Mouse (Mus musculus) CH12.LX (cell line): ENCODE measurements around the gene Stk24. TPM values are rescaled to one million over a fixed set of nuclear protein-coding genes. Genes with fewer than 3 reads are reported as not detected.

ENCODE experiments used
- DNase-seq: peaks from one replicate; pipeline ENCODE4 v3.0.0-alpha.2; 2013; ENCODE audit errors: extremely low read depth
- H3K27ac ChIP-seq: 2 replicates; pipeline ENCODE4 v1.5.1; 2012; ENCODE audit warnings: low read depth, mild to moderate bottlenecking, control low read depth, moderate library complexity; ENCODE audit not compliant: insufficient read depth
- H3K27me3 ChIP-seq: replicated peaks from 2 replicates; pipeline ENCODE3; 2012; ENCODE audit warnings: inconsistent platforms
- H3K36me3 ChIP-seq, 2 experiments: replicated peaks in 1 of 2; 2 replicates each; pipeline versions ENCODE3 to v1.6.1; 2012; ENCODE audit warnings: inconsistent platforms in 1 of 2, low read length in 1 of 2, mild to moderate bottlenecking in 1 of 2, mixed read lengths in 1 of 2, moderate library complexity in 1 of 2; ENCODE audit not compliant: control insufficient read depth in 1 of 2, insufficient read depth in 1 of 2
- H3K4me1 ChIP-seq, 2 experiments: 2 replicates each; pipeline ENCODE4 v1.6.1; 2012; ENCODE audit warnings: inconsistent platforms in 1 of 2, moderate library complexity in 1 of 2; ENCODE audit not compliant: insufficient read depth in 2 of 2, control insufficient read depth in 1 of 2
- H3K4me2 ChIP-seq: 2 replicates; pipeline ENCODE4 v1.6.1; 2012; ENCODE audit warnings: low read depth, mild to moderate bottlenecking, control low read depth; ENCODE audit not compliant: poor library complexity, insufficient read depth, severe bottlenecking
- H3K4me3 ChIP-seq, 3 experiments: fragments of 150-350 bp in 1 of 3; sonication (generic) in 1 of 3; replicated peaks in 1 of 3; 2 replicates each; pipeline versions ENCODE3 to v1.5.1; 2011 to 2012; ENCODE audit warnings: low read depth in 2 of 3, low read length in 2 of 3, mild to moderate bottlenecking in 2 of 3, moderate library complexity in 2 of 3, control low read depth in 1 of 3, improper control_type of control experiment in 1 of 3, inconsistent platforms in 1 of 3, mixed read lengths in 1 of 3; ENCODE audit not compliant: poor library complexity in 1 of 3
- H3K79me2 ChIP-seq: replicated peaks from 2 replicates; pipeline ENCODE4 v1.6.1; 2012; ENCODE audit warnings: mild to moderate bottlenecking, moderate library complexity; ENCODE audit not compliant: control insufficient read depth, poor library complexity, insufficient read depth, severe bottlenecking; ENCODE audit errors: extremely low read depth
- H3K9ac ChIP-seq: 2 replicates; pipeline ENCODE4 v1.6.1; 2012; ENCODE audit warnings: low read depth, mild to moderate bottlenecking, control low read depth, moderate library complexity; ENCODE audit not compliant: insufficient read depth
- H3K9me3 ChIP-seq: replicated peaks from 2 replicates; pipeline ENCODE3; 2012; ENCODE audit warnings: low read length, inconsistent platforms, mixed read lengths
- E2F4 ChIP-seq: IDR thresholded peaks from 2 replicates; pipeline ENCODE4 v1.6.1; 2011; ENCODE audit warnings: low read depth, low read length, improper control_type of control experiment; ENCODE audit not compliant: insufficient replicate concordance
- ELF1 ChIP-seq: IDR thresholded peaks from 2 replicates; pipeline ENCODE4 v1.6.1; 2014; ENCODE audit warnings: low read depth, mild to moderate bottlenecking, inconsistent platforms, low read length, improper control_type of control experiment
- GABPA ChIP-seq: IDR thresholded peaks from 2 replicates; pipeline ENCODE4 v1.6.1; 2012; ENCODE audit warnings: low read depth, low read length, improper control_type of control experiment, inconsistent platforms; ENCODE audit not compliant: insufficient replicate concordance
- KAT2A ChIP-seq: IDR thresholded peaks from 2 replicates; pipeline ENCODE4 v1.6.1; 2012; ENCODE audit warnings: low read length, improper control_type of control experiment, inconsistent platforms; ENCODE audit not compliant: insufficient replicate concordance
- MAX ChIP-seq: IDR thresholded peaks from 2 replicates; pipeline ENCODE4 v1.6.1; 2011; ENCODE audit warnings: low read length, improper control_type of control experiment
- MAZ ChIP-seq: IDR thresholded peaks from 2 replicates; pipeline ENCODE4 v1.6.1; 2012; ENCODE audit warnings: low read depth, mild to moderate bottlenecking, inconsistent platforms, low read length, improper control_type of control experiment, moderate library complexity
- NELFE ChIP-seq: IDR thresholded peaks from 2 replicates; pipeline ENCODE4 v1.6.1; 2011; ENCODE audit warnings: low read depth, low read length, improper control_type of control experiment
- NRF1 ChIP-seq: IDR thresholded peaks from 2 replicates; pipeline ENCODE4 v1.6.1; 2014; ENCODE audit warnings: low read depth, mild to moderate bottlenecking, inconsistent platforms, low read length, improper control_type of control experiment, moderate library complexity
- POLR2AphosphoS2 ChIP-seq: IDR thresholded peaks from 2 replicates; pipeline ENCODE4 v1.6.1; 2011; ENCODE audit warnings: low read depth, low read length, improper control_type of control experiment
- RAD21 ChIP-seq: IDR thresholded peaks from 2 replicates; pipeline ENCODE4 v1.6.1; 2011; ENCODE audit warnings: low read depth, mild to moderate bottlenecking, low read length, improper control_type of control experiment, moderate library complexity
- SIN3A ChIP-seq: IDR thresholded peaks from 2 replicates; pipeline ENCODE4 v1.6.1; 2012; ENCODE audit warnings: low read length, improper control_type of control experiment, inconsistent platforms
- SMC3 ChIP-seq: IDR thresholded peaks from 2 replicates; pipeline ENCODE4 v1.6.1; 2011; ENCODE audit warnings: low read depth, low read length, improper control_type of control experiment
- TBP ChIP-seq: conservative IDR thresholded peaks from 2 replicates; pipeline ENCODE4 v1.6.1; 2011; ENCODE audit warnings: low read depth, low read length, improper control_type of control experiment
- ZC3H11A ChIP-seq: IDR thresholded peaks from 2 replicates; pipeline ENCODE4 v1.6.1; 2012; ENCODE audit warnings: low read depth, mild to moderate bottlenecking, inconsistent platforms, low read length, improper control_type of control experiment
- ZKSCAN1 ChIP-seq: IDR thresholded peaks from 2 replicates; pipeline ENCODE4 v1.6.1; 2012; ENCODE audit warnings: low read depth, inconsistent platforms, low read length, improper control_type of control experiment, borderline replicate concordance
- dilution Hi-C: fragments of 300-500 bp; cut with MboI; formaldehyde crosslinking; loops from 2 replicates; pipeline ENCODE4 v1.14.3; 2020; ENCODE audit warnings: low sequenced_read_pairs; ENCODE audit not compliant: extremely low pct_unique_long_range_greater_than_20kb, extremely low pct_ligation_motif_present
- in situ Hi-C: fragments of 300-500 bp; cut with MboI; formaldehyde crosslinking; loops from 3 replicates; pipeline ENCODE4 v1.14.3; 2019; ENCODE audit warnings: low sequenced_read_pairs, low pct_ligation_motif_present, low pct_unique_long_range_greater_than_20kb, mixed read lengths
- polyA plus RNA-seq: library from polyadenylated mRNA; unstranded; fragments of >175 nt; gene quantifications from 2 replicates; pipeline ENCODE4 v1.2.1, GENCODE M21; 2012; ENCODE audit warnings: low read depth; ENCODE audit not compliant: insufficient read length
- total RNA-seq, 2 experiments: library from RNA; depleted of rRNA; stranded (reverse); fragments of 300-350 nt in 1 of 2; fragments of >200 nt in 1 of 2; gene quantifications; 2 replicates each; pipeline ENCODE4 v1.2.3; 2012 to 2014

Gene Stk24
- total and polyA plus RNA-seq, 3 experiments, result 35.5 to 96.7 (median 52.7) TPM

GRCm38 (mm10) chr14:121395125-121395524 is 15.3 kb upstream of the Stk24 start:
- Histone ChIP-seq H3K4me1 (no peaks in the 10 kb centered on the region), H3K9me3 (peaks cover 3% of the 10 kb centered on the region), H3K9ac (no peak overlapping the region), H3K4me2 (no peak overlapping the region), H3K79me2 (no peaks in the 10 kb centered on the region), H3K4me3 (no peak overlapping the region), H3K36me3 (no peaks in the 10 kb centered on the region), H3K27ac (no peak overlapping the region), H3K27me3 (no peaks in the 10 kb centered on the region)
- TF ChIP-seq NELFE (no peak), E2F4 (no peak), GABPA (no peak), ELF1 (no peak), ZKSCAN1 (no peak), SIN3A (no peak), TBP (no peak), MAZ (no peak), ZC3H11A (no peak), RAD21 (no peak), MAX (no peak), KAT2A (no peak)
- in situ Hi-C loops, result no loop called here
- no peak for DNase-seq
- dilution Hi-C loops, result no loop called here

GRCm38 (mm10) chr14:121391927-121392326 is 12.1 kb upstream of the Stk24 start:
- Histone ChIP-seq H3K36me3 (no peaks in the 10 kb centered on the region), H3K4me3 (no peak overlapping the region), H3K27ac (no peak overlapping the region), H3K27me3 (no peaks in the 10 kb centered on the region), H3K4me2 (no peak overlapping the region), H3K79me2 (no peaks in the 10 kb centered on the region), H3K4me1 (no peaks in the 10 kb centered on the region), H3K9ac (no peak overlapping the region), H3K9me3 (peaks cover 3% of the 10 kb centered on the region)
- TF ChIP-seq ZKSCAN1 (no peak), E2F4 (no peak), POLR2AphosphoS2 (no peak), SMC3 (no peak), NRF1 (no peak)
- in situ Hi-C loops (no loop called here), dilution Hi-C loops (no loop called here)
- DNase-seq, result no peak
